Mouse (Mus musculus): Measurements from ENCODE around the gene Wipf3. TPM values are rescaled to one million over a fixed set of nuclear protein-coding genes. Genes with fewer than 3 reads are reported as not detected.

The Wipf3 gene
- total and polyA plus RNA-seq, 2 experiments from 2014 or later: 2.5 to 5.8 TPM

DNA sequence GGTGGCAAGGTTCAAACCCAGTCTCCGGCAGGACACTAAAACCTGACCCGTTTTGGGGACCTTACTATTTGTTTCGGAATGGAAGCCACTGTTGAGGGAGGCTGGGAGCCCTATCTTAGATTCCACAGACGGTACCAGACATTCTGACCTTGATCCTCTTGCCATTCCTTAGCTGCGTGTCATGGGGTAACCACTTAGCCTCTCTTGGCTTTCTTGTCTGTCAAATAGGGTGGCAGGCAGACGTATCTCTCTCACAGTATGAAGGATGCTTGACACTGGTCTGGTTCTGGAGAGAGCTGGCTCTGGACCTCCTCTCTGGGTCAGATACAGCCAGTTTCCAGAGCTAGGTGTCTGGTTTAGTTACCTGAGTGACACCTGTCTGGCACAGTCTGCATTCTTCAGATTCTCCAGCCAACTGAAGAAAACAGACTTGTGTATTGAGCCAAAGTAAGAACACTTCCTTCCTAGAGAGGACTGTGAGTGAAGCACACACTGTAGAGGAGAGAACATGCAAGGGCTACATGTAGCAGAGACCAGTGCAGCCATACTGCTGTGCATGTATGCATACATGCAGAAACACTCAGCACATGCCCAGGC lies 56.7 kb downstream of the Wipf3 start:
- Histone ChIP-seq H3K4me1 (ENCODE audit: control insufficient read depth, insufficient read depth) (0 out of 2 replicates have a peak, but pooled peaks cover 6% of the 10 kb centered on the region), H3K27ac (ENCODE audit: low read depth) (no peak overlapping the region), H3K4me2 (ENCODE audit: low read depth, low read length) (peak overlapping the region; percentile 50; the same call in 1 of the 2 replicates), H3K36me3 (replicated peaks; ENCODE audit: control insufficient read depth, insufficient read depth, low read length) (no peaks in the 10 kb centered on the region; the same call in 1 of the 2 replicates), H3K27me3 (ENCODE audit: control insufficient read depth, insufficient read depth, low read length) (no peaks in the 10 kb centered on the region), H3K4me3 (ENCODE audit: low read depth, low read length) (no peak overlapping the region), H3K9me3 (replicated peaks; ENCODE audit: control insufficient read depth, low read length) (no peaks in the 10 kb centered on the region), H3K9ac (replicated peaks; ENCODE audit: low read depth, low read length) (no peak overlapping the region)
- ATAC-seq (ENCODE audit: insufficient read depth, low read depth) (no peak), DNase-seq (ENCODE audit: low spot score) (no peak)
- WGBS: 43% methylated on average over 6 of the region's 6 CpGs
- TF ChIP-seq EP300 (IDR thresholded peaks at IDR 0.05; ENCODE audit: low read depth): no peak

DNA sequence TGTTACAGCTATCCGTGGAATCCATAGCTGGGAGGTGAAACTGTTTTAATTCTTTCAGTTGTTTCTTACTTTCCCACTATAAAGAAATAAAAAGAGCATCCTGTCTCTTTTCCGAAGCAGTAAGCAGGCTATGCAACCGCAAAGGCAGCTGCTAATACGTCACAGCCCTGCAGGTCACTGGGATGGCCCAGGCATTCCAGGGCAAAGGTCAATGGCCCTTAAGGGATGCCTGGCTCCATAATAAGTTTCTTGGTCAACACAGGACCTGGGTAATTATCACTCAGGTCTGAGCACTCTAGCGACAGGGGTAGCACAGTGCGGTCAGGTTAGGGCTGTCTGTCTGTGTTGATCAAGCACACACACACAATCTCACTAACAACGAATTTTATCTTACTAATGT lies 61.7 kb downstream of the Wipf3 start:
- H3K9ac ChIP-seq (replicated peaks; ENCODE audit: low read depth, low read length): no peak overlapping the region
- TF ChIP-seq EP300 (IDR thresholded peaks at IDR 0.05; ENCODE audit: low read depth) (no peak), CTCF (IDR thresholded peaks at IDR 0.05; ENCODE audit: low read depth) (no peak)
- DNase-seq (ENCODE audit: low spot score) (no peak), ATAC-seq (ENCODE audit: insufficient read depth, low read depth) (no peak)
- no peaks in the 10 kb centered on the region for H3K9me3 ChIP-seq (replicated peaks; ENCODE audit: control insufficient read depth, low read length)
- no peaks in the 10 kb centered on the region for H3K4me1 ChIP-seq (ENCODE audit: control insufficient read depth, insufficient read depth)
- WGBS: 76% methylated on average over 7 of the region's 7 CpGs
- no peak overlapping the region for H3K4me3 ChIP-seq (ENCODE audit: low read depth, low read length)
- H3K36me3 ChIP-seq (replicated peaks; ENCODE audit: control insufficient read depth, insufficient read depth, low read length): no peaks in the 10 kb centered on the region; the same call in 1 of the 2 replicates
- H3K27me3 ChIP-seq (ENCODE audit: control insufficient read depth, insufficient read depth, low read length): no peaks in the 10 kb centered on the region
- no peak overlapping the region for H3K27ac ChIP-seq (ENCODE audit: low read depth)
- no peak overlapping the region for H3K4me2 ChIP-seq (ENCODE audit: low read depth, low read length)

DNA sequence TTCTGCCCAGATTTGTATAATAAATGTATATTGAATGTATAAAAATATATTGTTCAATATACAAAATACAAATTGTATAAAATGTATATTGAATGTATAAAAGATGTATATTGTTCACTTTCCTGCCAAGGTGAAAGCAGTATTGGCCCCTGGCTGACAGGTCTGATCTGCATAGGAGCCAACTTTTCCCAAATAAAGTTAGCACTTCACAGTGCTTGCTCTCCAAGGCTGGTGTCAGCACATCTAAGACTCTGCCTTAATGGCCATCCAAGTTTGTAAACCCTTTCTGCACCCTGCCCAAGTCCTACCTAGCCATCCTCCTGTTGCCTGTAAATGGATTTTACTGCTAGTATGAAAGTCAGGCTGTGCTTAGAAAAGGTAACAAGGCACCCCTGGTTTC lies 64.7 kb downstream of the Wipf3 start:
- no peak for ATAC-seq (ENCODE audit: insufficient read depth, low read depth)
- TF ChIP-seq CTCF (IDR thresholded peaks at IDR 0.05; ENCODE audit: low read depth) (no peak), EP300 (IDR thresholded peaks at IDR 0.05; ENCODE audit: low read depth) (no peak)
- H3K9me3 ChIP-seq (replicated peaks; ENCODE audit: control insufficient read depth, low read length): no peaks in the 10 kb centered on the region

DNA sequence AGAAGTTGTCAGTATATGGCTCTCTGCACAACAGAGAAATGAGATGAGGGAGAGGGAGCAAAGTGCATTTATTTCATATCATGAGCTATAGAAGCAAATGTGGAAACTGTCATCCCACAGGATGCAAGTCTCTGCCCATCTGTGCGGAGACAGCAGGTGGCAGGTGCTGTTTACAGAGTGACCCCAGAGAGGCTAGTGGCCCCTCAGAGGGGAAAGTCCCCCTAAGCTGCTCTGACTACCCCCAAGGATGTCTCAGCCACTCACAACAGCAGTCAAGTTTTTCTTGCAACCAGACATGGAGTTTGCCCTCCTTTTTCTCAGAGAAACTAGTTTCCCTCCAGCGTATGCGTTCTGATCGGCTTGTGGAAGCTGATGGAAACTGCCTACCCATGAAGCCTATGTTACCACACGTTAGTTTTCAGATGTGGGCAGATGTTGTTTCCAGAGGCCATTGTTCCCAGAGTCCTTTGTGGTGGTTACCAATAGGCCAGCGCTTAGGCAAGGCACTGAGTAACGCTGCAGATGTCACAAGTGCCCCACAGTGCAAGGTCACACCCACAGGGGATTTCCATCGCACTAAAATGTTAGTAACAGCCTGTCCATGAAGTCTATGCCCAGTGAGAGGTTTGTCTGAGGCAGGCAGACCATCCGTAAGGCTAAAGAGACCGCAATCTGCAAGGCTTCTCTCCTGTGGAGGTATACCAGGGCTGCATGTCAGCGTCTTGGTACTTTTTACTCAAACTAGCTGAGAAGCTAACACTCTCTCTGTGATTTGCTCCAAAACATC lies 65.4 kb downstream of the Wipf3 start:
- WGBS: 78% methylated on average over 11 of the region's 11 CpGs
- DNase-seq (ENCODE audit: low spot score): no peak

More for the DNA sequence above, 64.7 kb downstream of the Wipf3 start:
- no peak for DNase-seq (ENCODE audit: low spot score)
- Histone ChIP-seq H3K36me3 (replicated peaks; ENCODE audit: control insufficient read depth, insufficient read depth, low read length) (no peaks in the 10 kb centered on the region; the same call in 1 of the 2 replicates), H3K4me3 (ENCODE audit: low read depth, low read length) (no peak overlapping the region), H3K4me1 (ENCODE audit: control insufficient read depth, insufficient read depth) (no peaks in the 10 kb centered on the region), H3K4me2 (ENCODE audit: low read depth, low read length) (no peak overlapping the region), H3K27me3 (ENCODE audit: control insufficient read depth, insufficient read depth, low read length) (no peaks in the 10 kb centered on the region), H3K27ac (ENCODE audit: low read depth) (no peak overlapping the region), H3K9ac (replicated peaks; ENCODE audit: low read depth, low read length) (no peak overlapping the region)

DNA sequence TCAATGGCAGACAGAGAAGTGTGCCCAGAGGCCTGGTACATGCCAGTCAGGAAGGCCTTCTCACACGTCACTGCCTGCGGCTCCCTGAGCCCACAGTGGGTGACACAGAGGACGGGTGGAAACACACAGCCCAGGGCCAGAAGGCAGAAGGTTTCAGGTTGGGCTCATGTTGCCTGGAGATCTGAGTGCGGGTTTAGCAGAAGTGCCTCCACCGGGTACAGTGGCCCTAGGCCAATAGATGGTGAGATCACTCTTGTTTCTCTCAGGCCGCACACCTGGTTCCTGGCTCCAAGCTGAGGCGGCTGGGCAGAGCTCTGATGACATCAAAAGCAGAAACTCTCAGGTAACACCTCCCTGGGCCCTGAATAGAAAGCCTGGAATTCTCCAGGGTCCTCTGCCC lies 66.8 kb downstream of the Wipf3 start:
- Histone ChIP-seq H3K9ac (replicated peaks; ENCODE audit: low read depth, low read length) (no peak overlapping the region), H3K9me3 (replicated peaks; ENCODE audit: control insufficient read depth, low read length) (no peaks in the 10 kb centered on the region), H3K27me3 (ENCODE audit: control insufficient read depth, insufficient read depth, low read length) (no peaks in the 10 kb centered on the region), H3K36me3 (replicated peaks; ENCODE audit: control insufficient read depth, insufficient read depth, low read length) (0 out of 2 replicates have a peak, but pooled peaks cover under 1% of the 10 kb centered on the region), H3K4me3 (ENCODE audit: low read depth, low read length) (no peak overlapping the region), H3K4me2 (ENCODE audit: low read depth, low read length) (no peak overlapping the region), H3K27ac (ENCODE audit: low read depth) (no peak overlapping the region), H3K4me1 (ENCODE audit: control insufficient read depth, insufficient read depth) (no peaks in the 10 kb centered on the region)
- WGBS: 81% methylated on average over 7 of the region's 7 CpGs
- TF ChIP-seq EP300 (IDR thresholded peaks at IDR 0.05; ENCODE audit: low read depth): no peak
- TF ChIP-seq CTCF (IDR thresholded peaks at IDR 0.05; ENCODE audit: low read depth): no peak
- DNase-seq (ENCODE audit: low spot score) (no peak), ATAC-seq (ENCODE audit: insufficient read depth, low read depth) (no peak)

More for the DNA sequence above, 65.4 kb downstream of the Wipf3 start:
- TF ChIP-seq EP300 (IDR thresholded peaks at IDR 0.05; ENCODE audit: low read depth) (no peak), CTCF (IDR thresholded peaks at IDR 0.05; ENCODE audit: low read depth) (no peak)
- ATAC-seq (ENCODE audit: insufficient read depth, low read depth): no peak
- Histone ChIP-seq H3K9me3 (replicated peaks; ENCODE audit: control insufficient read depth, low read length) (no peaks in the 10 kb centered on the region), H3K4me2 (ENCODE audit: low read depth, low read length) (no peak overlapping the region), H3K4me1 (ENCODE audit: control insufficient read depth, insufficient read depth) (no peaks in the 10 kb centered on the region), H3K36me3 (replicated peaks; ENCODE audit: control insufficient read depth, insufficient read depth, low read length) (no peaks in the 10 kb centered on the region; the same call in 1 of the 2 replicates), H3K4me3 (ENCODE audit: low read depth, low read length) (no peak overlapping the region), H3K27me3 (ENCODE audit: control insufficient read depth, insufficient read depth, low read length) (no peaks in the 10 kb centered on the region), H3K27ac (ENCODE audit: low read depth) (no peak overlapping the region), H3K9ac (replicated peaks; ENCODE audit: low read depth, low read length) (no peak overlapping the region)
